Mouse (Mus musculus): ENCODE data around the gene Metrn. TPM values are rescaled to one million over a fixed set of nuclear protein-coding genes. Genes with fewer than 3 reads are reported as not detected.
A peak's percentile ranks its signal among the peaks of the same experiment; 100 is the strongest.

Gene Metrn
- polyA plus RNA-seq, 1 experiment from 2014 or later: 12.1 TPM

DNA sequence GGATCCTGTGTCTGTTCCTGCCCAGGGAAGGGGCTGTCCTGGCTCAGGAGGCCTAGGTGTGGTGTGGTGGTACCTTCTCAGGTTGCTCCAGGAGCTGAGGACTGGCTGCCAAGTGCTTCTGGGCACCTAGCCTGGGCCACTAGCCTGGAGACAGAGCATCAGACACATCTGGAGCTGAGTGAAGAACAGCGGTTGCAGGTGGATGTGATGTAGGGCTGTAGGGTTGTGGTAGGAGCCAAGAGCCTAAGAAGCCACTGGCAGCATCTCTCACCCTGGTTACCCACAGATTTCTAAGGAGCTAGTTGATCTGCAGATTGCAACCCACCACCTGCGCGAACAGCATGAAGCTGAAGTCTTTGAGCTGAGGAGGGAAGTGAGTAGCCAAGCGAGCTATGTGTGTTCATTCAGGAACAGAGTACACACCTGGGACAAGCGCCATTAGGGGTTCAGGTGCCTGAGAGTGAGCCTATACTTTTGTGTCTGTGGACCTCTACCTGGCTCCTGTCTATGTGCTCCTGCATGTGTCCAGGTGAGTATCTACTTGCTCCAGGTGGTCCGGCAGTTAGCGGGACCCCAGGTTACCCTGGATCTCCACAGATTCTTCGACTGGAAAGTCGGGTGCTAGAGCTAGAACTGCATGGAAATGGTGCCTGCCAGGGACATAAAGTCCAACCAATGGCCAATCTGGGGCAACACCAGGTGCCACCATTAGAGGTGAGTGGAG, 10.0 kb downstream of the Metrn start:
- no peak for ATAC-seq (ENCODE audit: low read depth)
- Histone ChIP-seq H3K27ac (ENCODE audit: low read length) (no peak overlapping the region), H3K4me1 (ENCODE audit: control insufficient read depth, low read depth, low read length) (peaks cover 14% of the 10 kb centered on the region), H3K9me3 (replicated peaks; ENCODE audit: control insufficient read depth, low read length) (no peaks in the 10 kb centered on the region), H3K36me3 (ENCODE audit: control insufficient read depth, insufficient read depth) (no peaks in the 10 kb centered on the region), H3K9ac (ENCODE audit: low read depth, low read length) (no peak overlapping the region), H3K4me3 (ENCODE audit: low read depth, low read length) (no peak overlapping the region), H3K27me3 (ENCODE audit: control insufficient read depth, insufficient read depth, low read depth, low read length) (no peaks in the 10 kb centered on the region), H3K4me2 (ENCODE audit: low read depth, low read length) (no peak overlapping the region)
- 82% methylated on average over 9 of the region's 9 CpGs for WGBS (ENCODE audit: insufficient replicate concordance)

DNA sequence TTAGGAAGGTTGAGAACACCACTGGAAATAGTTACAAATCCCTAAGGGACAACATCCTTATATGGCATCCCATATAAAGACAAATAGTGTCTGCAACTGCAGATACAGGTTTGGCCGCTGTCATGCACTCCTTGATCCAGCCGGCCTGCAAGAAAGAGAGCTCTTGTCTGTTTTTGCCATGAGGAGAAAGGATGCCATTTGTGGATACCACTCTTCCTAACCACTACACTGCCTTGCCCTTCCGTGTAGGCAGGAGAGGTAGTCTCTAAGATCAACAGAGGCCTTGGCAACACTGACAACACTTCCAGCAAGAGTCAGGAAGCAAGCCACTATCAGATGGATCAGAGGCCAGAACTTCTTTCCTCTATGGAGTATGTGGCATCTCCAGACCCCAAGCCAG, 10.7 kb downstream of the Metrn start, which contains the start of gene Ccdc78:
Gene Ccdc78, plus strand, starts transcription at position 301 of the 400 bp plus-strand sequence.
- Histone ChIP-seq H3K9ac (ENCODE audit: low read depth, low read length) (peak within 1 kb of the TSS; percentile 71), H3K4me2 (ENCODE audit: low read depth, low read length) (peak within 1 kb of the TSS; percentile 69), H3K9me3 (replicated peaks; ENCODE audit: control insufficient read depth, low read length) (no peaks in the 10 kb centered on the region), H3K4me1 (ENCODE audit: control insufficient read depth, low read depth, low read length) (peaks cover 11% of the 10 kb centered on the region), H3K27ac (ENCODE audit: low read length) (peak within 1 kb of the TSS; percentile 54), H3K36me3 (ENCODE audit: control insufficient read depth, insufficient read depth) (peaks cover 4% of the 10 kb centered on the region; the same call in 1 of the 2 replicates), H3K4me3 (ENCODE audit: low read depth, low read length) (peak within 1 kb of the TSS; percentile 76), H3K27me3 (ENCODE audit: control insufficient read depth, insufficient read depth, low read depth, low read length) (no peaks in the 10 kb centered on the region)
- ATAC-seq (ENCODE audit: low read depth): no peak
- 66% methylated on average over 3 of the region's 3 CpGs for WGBS (ENCODE audit: insufficient replicate concordance)

DNA sequence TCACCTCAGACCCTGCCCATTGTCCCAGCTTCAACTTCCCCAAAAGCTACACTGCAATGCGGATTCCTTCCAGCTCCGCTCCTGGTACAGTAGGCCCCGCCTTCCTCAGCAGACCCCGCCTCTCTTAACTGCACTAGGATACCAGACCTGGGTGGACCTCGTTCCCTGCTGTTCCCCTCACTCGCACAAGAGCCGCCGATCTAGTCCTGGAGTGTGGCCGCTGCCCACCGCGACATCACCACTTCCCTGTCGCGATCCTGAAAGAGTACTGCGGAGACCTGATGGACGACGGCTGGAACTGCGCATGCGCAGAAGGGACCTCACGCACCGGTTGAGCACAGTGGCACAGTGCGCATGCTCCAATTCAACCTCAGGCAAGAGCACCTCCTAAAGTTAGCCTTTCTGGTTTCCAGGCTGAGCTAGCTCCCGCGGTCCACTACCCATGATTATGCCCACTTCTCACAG, 11.6 kb downstream of the Metrn start, which contains the start of gene Haghl:
Gene Haghl, minus strand, starts transcription at position 393 of the 465 bp plus-strand sequence.
- ATAC-seq (ENCODE audit: low read depth): peak; percentile 86
- Histone ChIP-seq H3K4me3 (ENCODE audit: low read depth, low read length) (peak within 1 kb of the TSS; percentile 76), H3K9me3 (replicated peaks; ENCODE audit: control insufficient read depth, low read length) (no peaks in the 10 kb centered on the region), H3K27me3 (ENCODE audit: control insufficient read depth, insufficient read depth, low read depth, low read length) (no peaks in the 10 kb centered on the region), H3K36me3 (ENCODE audit: control insufficient read depth, insufficient read depth) (peaks cover 7% of the 10 kb centered on the region; the same call in 1 of the 2 replicates), H3K4me2 (ENCODE audit: low read depth, low read length) (peak within 1 kb of the TSS; percentile 69), H3K27ac (ENCODE audit: low read length) (peak within 1 kb of the TSS; percentile 54), H3K4me1 (ENCODE audit: control insufficient read depth, low read depth, low read length) (peaks cover 5% of the 10 kb centered on the region), H3K9ac (ENCODE audit: low read depth, low read length) (peak within 1 kb of the TSS; percentile 71)
- WGBS (ENCODE audit: insufficient replicate concordance): under 1% methylated on average over 23 of the region's 23 CpGs

DNA sequence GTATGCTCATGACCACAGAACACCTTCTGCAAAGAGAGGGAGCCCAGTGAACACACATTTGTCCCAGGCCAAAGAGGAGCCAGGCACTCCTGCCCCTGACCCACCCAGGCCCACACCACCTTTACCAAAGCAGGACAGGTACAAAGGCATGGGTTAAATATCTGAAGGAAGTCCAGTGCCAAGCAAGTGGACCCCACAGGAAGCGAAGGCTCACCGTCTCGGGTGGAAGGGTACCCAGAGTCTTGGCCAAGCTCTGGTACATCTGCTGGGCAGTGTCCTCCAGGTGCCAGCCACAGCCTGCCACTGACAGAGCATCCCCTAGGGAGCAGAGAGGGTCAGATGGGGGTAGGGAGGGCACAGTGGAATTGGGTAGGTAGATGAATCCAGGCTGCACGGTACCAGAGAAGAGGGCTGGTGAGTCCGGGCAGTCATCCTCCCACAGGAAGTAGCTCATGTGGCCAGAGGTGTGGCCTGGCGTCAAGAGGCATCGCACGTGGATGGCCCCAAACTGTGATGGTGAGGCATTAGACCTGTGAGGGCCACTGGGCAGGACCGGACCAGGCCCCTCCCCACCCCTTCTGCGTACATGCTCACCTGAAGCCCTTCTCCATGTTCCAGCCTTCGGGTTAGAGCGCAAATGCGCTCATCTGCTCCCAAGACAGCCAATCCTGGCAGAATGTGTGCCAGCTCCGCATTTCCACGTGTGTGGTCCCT, 12.9 kb downstream of the Metrn start:
- no peaks in the 10 kb centered on the region for H3K9me3 ChIP-seq (replicated peaks; ENCODE audit: control insufficient read depth, low read length)
- H3K9ac ChIP-seq (ENCODE audit: low read depth, low read length): no peak overlapping the region
- H3K27me3 ChIP-seq (ENCODE audit: control insufficient read depth, insufficient read depth, low read depth, low read length): no peaks in the 10 kb centered on the region
- H3K4me3 ChIP-seq (ENCODE audit: low read depth, low read length): no peak overlapping the region
- H3K27ac ChIP-seq (ENCODE audit: low read length): no peak overlapping the region
- peaks cover 5% of the 10 kb centered on the region for H3K4me1 ChIP-seq (ENCODE audit: control insufficient read depth, low read depth, low read length)
- no peak for ATAC-seq (ENCODE audit: low read depth)
- 71% methylated on average over 15 of the region's 15 CpGs for WGBS (ENCODE audit: insufficient replicate concordance)
- H3K4me2 ChIP-seq (ENCODE audit: low read depth, low read length): no peak overlapping the region
- H3K36me3 ChIP-seq (ENCODE audit: control insufficient read depth, insufficient read depth): peaks cover 10% of the 10 kb centered on the region; the same call in 1 of the 2 replicates

DNA sequence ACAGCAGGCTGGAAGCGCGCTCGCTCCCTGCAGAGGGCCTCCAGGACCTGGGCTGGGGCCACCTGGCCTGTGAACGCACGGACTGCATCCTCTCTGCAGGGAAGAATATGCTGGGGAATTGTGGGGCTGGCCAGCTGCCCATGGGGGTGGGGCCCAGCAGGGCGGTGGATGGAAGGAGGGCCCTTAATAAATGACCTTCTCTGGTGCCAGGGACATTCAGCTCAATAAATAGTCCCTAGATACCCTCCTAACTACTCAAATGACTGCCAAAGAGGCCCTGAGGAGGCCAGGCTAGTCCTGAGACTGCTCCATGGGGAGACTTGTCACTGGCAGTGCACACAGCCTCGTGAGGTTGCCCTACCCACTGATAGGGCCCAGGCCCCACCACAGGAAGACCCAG, 13.8 kb downstream of the Metrn start:
- H3K4me2 ChIP-seq (ENCODE audit: low read depth, low read length): no peak overlapping the region
- no peak overlapping the region for H3K4me3 ChIP-seq (ENCODE audit: low read depth, low read length)
- WGBS (ENCODE audit: insufficient replicate concordance): 66% methylated on average over 7 of the region's 7 CpGs
- H3K27me3 ChIP-seq (ENCODE audit: control insufficient read depth, insufficient read depth, low read depth, low read length): no peaks in the 10 kb centered on the region
- H3K27ac ChIP-seq (ENCODE audit: low read length): no peak overlapping the region
- ATAC-seq (ENCODE audit: low read depth): no peak
- H3K36me3 ChIP-seq (ENCODE audit: control insufficient read depth, insufficient read depth): peaks cover 10% of the 10 kb centered on the region; the same call in 1 of the 2 replicates
- no peak overlapping the region for H3K9ac ChIP-seq (ENCODE audit: low read depth, low read length)
- H3K9me3 ChIP-seq (replicated peaks; ENCODE audit: control insufficient read depth, low read length): no peaks in the 10 kb centered on the region
- peaks cover 5% of the 10 kb centered on the region for H3K4me1 ChIP-seq (ENCODE audit: control insufficient read depth, low read depth, low read length)

DNA sequence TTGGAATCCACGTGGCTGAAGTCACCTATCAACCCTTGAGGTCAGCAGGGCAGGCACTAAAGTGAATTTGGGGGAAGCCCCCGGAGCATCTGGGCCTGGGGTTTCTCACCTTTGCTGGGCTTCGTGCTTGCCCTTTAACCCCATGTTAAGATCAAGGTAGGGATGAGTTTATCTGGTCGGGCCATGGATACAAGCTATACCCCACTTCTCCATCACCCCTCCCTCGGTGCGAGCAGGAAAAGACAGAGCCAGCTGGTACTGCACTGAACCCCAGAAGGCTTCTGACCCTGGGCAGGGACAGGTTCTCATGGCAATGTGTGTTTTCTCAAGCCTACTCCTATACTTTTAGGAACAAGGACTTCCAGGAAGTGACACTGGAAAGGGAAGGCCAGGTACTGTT, 15.6 kb downstream of the Metrn start:
- Histone ChIP-seq H3K27me3 (ENCODE audit: control insufficient read depth, insufficient read depth, low read depth, low read length) (no peaks in the 10 kb centered on the region), H3K36me3 (ENCODE audit: control insufficient read depth, insufficient read depth) (peaks cover 12% of the 10 kb centered on the region; the same call in 1 of the 2 replicates), H3K4me3 (ENCODE audit: low read depth, low read length) (no peak overlapping the region), H3K9me3 (replicated peaks; ENCODE audit: control insufficient read depth, low read length) (no peaks in the 10 kb centered on the region), H3K9ac (ENCODE audit: low read depth, low read length) (no peak overlapping the region), H3K4me1 (ENCODE audit: control insufficient read depth, low read depth, low read length) (peaks cover 5% of the 10 kb centered on the region), H3K4me2 (ENCODE audit: low read depth, low read length) (no peak overlapping the region), H3K27ac (ENCODE audit: low read length) (no peak overlapping the region)
- 76% methylated on average over 6 of the region's 6 CpGs for WGBS (ENCODE audit: insufficient replicate concordance)
- ATAC-seq (ENCODE audit: low read depth): no peak

DNA sequence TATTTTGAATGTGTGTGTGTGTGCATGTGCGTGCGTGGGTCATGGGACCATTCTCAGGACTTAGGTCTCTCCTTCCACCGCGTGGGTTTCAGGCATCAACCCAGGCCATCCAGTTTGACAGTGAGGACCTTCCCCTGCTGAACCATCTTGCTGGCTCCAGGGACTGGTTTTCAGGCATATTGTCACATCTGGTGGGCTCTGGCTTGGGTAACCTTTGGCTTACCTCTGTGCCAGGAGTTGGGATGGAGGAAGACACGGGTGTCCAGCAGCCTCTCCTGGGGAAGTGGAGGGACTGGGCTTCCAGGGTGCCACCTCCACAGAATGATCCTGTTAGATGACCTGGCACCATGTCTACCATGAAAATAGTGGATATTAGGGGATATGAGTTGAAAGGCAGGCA, 19.0 kb downstream of the Metrn start:
- Histone ChIP-seq H3K4me2 (ENCODE audit: low read depth, low read length) (no peak overlapping the region), H3K36me3 (ENCODE audit: control insufficient read depth, insufficient read depth) (peaks cover 12% of the 10 kb centered on the region), H3K27me3 (ENCODE audit: control insufficient read depth, insufficient read depth, low read depth, low read length) (no peaks in the 10 kb centered on the region), H3K27ac (ENCODE audit: low read length) (no peak overlapping the region), H3K9me3 (replicated peaks; ENCODE audit: control insufficient read depth, low read length) (no peaks in the 10 kb centered on the region), H3K9ac (ENCODE audit: low read depth, low read length) (no peak overlapping the region), H3K4me3 (ENCODE audit: low read depth, low read length) (no peak overlapping the region), H3K4me1 (ENCODE audit: control insufficient read depth, low read depth, low read length) (peaks cover 9% of the 10 kb centered on the region)
- WGBS (ENCODE audit: insufficient replicate concordance): 84% methylated on average over 5 of the region's 5 CpGs
- ATAC-seq (ENCODE audit: low read depth): no peak

DNA sequence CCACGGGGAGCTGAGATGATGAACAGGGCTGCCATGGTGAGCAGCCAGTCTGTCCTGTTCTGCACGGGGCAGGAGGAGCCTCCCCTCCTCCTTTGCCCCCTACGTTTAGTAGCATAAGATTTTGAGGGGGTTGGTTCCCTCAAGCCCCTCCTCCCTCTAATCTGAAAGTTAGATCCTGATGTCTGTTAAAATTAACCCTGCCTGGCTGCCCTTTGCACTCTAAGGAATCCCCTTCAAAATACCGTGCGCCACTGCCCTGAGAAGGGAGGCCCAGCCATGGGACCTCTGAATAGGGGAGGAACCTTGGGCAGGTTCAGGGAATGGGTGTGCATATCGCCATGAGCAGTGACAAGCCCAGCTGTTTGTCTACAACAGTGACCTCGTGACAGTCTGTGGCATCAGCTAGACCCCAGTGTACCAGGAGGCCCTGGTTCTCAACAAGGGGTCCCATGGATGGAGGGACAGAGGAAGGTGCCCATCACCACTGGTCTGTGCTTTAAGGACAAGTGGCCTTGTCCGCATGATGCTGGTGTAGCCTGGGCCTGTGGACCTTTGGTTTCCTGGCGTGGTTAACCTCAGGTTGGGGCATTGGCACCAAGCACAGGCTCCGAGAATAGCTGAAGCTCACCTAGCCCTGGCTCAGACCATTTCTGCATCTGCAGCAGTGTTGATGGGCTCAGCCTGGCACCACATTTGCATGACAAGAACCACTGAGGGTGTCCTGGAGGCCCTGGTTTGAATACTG, 21.4 kb downstream of the Metrn start:
- no peak overlapping the region for H3K9ac ChIP-seq (ENCODE audit: low read depth, low read length)
- H3K27me3 ChIP-seq (ENCODE audit: control insufficient read depth, insufficient read depth, low read depth, low read length): no peaks in the 10 kb centered on the region
- H3K9me3 ChIP-seq (replicated peaks; ENCODE audit: control insufficient read depth, low read length): no peaks in the 10 kb centered on the region
- H3K27ac ChIP-seq (ENCODE audit: low read length): no peak overlapping the region
- ATAC-seq (ENCODE audit: low read depth): no peak
- no peak overlapping the region for H3K4me3 ChIP-seq (ENCODE audit: low read depth, low read length)
- WGBS (ENCODE audit: insufficient replicate concordance): 69% methylated on average over 10 of the region's 10 CpGs
- H3K4me2 ChIP-seq (ENCODE audit: low read depth, low read length): no peak overlapping the region
- peaks cover 9% of the 10 kb centered on the region for H3K4me1 ChIP-seq (ENCODE audit: control insufficient read depth, low read depth, low read length)
- H3K36me3 ChIP-seq (ENCODE audit: control insufficient read depth, insufficient read depth): peaks cover 5% of the 10 kb centered on the region; the same call in 1 of the 2 replicates

Measured in liver, embryonic 16.5 days (tissue).